Mouse (Mus musculus): ENCODE data around the gene Rai1.

DNA sequence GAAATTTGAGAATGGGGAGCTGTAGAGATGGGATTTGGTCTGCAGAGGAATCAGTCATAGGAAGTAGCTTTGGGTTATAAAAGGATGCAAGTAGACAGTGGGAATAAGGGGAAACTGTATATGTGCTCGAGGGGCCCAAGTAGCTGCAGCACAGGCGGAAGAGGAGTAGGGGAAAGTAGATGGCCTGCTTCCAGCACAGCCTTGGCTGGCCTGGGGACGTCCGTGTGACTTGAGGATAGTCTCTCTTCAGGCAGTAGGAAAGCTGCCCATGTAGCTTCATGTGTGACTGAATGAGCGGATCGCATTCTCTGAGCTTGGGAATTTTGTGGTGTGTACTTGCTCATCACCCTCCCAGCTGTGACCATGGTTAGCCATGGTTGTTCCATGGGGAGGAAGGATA, 59.6 kb downstream of the Rai1 start:
- TF ChIP-seq CTCF (IDR thresholded peaks at IDR 0.05; ENCODE audit: low read depth) = no peak
- TF ChIP-seq EP300 (IDR thresholded peaks at IDR 0.05; ENCODE audit: low read depth) = no peak
